Mouse (Mus musculus) brain, embryonic 14.5 days (tissue): ENCODE results near the gene Dock10.

Source experiments
- CTCF ChIP-seq: fragments of 200-500 bp; IDR thresholded peaks from 2 replicates; pipeline ENCODE4 v1.5.1; 2012; ENCODE audit warnings: inconsistent platforms, mild to moderate bottlenecking, moderate library complexity, borderline replicate concordance; ENCODE audit not compliant: insufficient read depth, insufficient read length; ENCODE audit errors: extremely low read depth
- POLR2A ChIP-seq: fragments of 200-500 bp; IDR thresholded peaks from 2 replicates; pipeline ENCODE4 v1.6.1; 2012; ENCODE audit warnings: mild to moderate bottlenecking, inconsistent platforms, borderline replicate concordance; ENCODE audit not compliant: poor library complexity, insufficient read depth, insufficient read length, severe bottlenecking; ENCODE audit errors: extremely low read depth

DNA sequence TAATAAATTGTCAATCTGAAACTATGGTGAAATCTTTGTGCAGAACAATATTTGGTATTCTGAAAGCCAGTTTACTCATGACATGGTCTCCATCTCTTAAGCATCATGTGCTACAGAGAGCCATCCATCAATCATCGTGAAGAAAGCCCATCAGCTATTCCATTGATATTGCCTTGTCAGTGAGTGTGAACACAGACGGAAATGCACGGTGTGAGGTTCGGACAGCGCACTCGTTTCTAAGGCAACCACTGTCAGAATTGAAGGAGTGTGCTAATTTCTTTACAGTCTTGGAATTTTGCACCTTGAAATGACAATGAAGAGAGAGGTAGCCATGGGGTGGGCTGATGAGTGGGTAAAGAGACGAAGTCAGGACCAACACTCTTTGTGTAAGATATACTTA, 259.1 kb downstream of the Dock10 start:
- TF ChIP-seq CTCF (no peak), POLR2A (no peak)
